Comparison of ENCODE assay signal across 8 mouse cellular contexts in genomic region chr6:32780602-32781001, GRCm38 (mm10).
DNase-seq lines count a peak whose midpoint lies in the region; ATAC-seq and TF ChIP-seq lines count a peak whose summit lies in the region.

No protein-coding gene starts in this region.

- H3K4me3 ChIP-seq in forebrain, embryonic 15.5 days: no peak overlapping the region
- H3K4me3 ChIP-seq in forebrain, embryonic 12.5 days (replicated peaks): no peak overlapping the region
- H3K4me3 ChIP-seq in cerebellum, adult 2 months (replicated peaks; ENCODE audit: insufficient read depth, low read depth, low read length): no peak overlapping the region
- H3K4me3 ChIP-seq in heart, embryonic 14.5 days (ENCODE audit: control insufficient read depth in 1 of 2, insufficient read depth in 1 of 2, low read depth in 1 of 2, low read length in 2 of 2): 0 out of 4 replicates have a peak overlapping the region, but pooled peaks of 1 of the 2 experiments have one; percentile 4
- peak overlapping the region; percentile 37 for H3K4me3 ChIP-seq in layer of hippocampus, adult 2 months

- no peaks in the 10 kb centered on the region for H3K9me3 ChIP-seq in forebrain, embryonic 15.5 days
- no peaks in the 10 kb centered on the region for H3K9me3 ChIP-seq in forebrain, embryonic 12.5 days
- no peaks in the 10 kb centered on the region for H3K9me3 ChIP-seq in heart, embryonic 14.5 days (ENCODE audit: control insufficient read depth, low read length)

- H3K27me3 ChIP-seq in forebrain, embryonic 15.5 days: no peaks in the 10 kb centered on the region
- no peaks in the 10 kb centered on the region for H3K27me3 ChIP-seq in forebrain, embryonic 12.5 days
- H3K27me3 ChIP-seq in cerebellum, adult 2 months (ENCODE audit: control insufficient read depth, insufficient read depth, low read length): no peaks in the 10 kb centered on the region
- no peaks in the 10 kb centered on the region for H3K27me3 ChIP-seq in heart, embryonic 14.5 days (ENCODE audit: control insufficient read depth, insufficient read depth, low read length)

- peak overlapping the region; percentile 25 for H3K4me2 ChIP-seq in forebrain, embryonic 15.5 days (replicated peaks)
- H3K4me2 ChIP-seq in forebrain, embryonic 12.5 days: no peak overlapping the region
- peak overlapping the region; percentile 52 for H3K4me2 ChIP-seq in heart, embryonic 14.5 days (ENCODE audit: low read length)

- no peak for TF ChIP-seq POLR2A in cerebellum, adult 2 months (IDR thresholded peaks at IDR 0.05; ENCODE audit: borderline replicate concordance, insufficient read depth, low read length)

- 24% methylated on average over 11 of the region's 11 CpGs for WGBS in forebrain, embryonic 15.5 days
- WGBS in forebrain, embryonic 12.5 days: 24% methylated on average over 11 of the region's 11 CpGs
- 4% methylated on average over 11 of the region's 11 CpGs for WGBS in cerebellum, adult 2 months
- 13% methylated on average over 11 of the region's 11 CpGs for WGBS in heart, embryonic 14.5 days

- no peaks in the 10 kb centered on the region for H3K36me3 ChIP-seq in forebrain, embryonic 15.5 days
- no peaks in the 10 kb centered on the region for H3K36me3 ChIP-seq in forebrain, embryonic 12.5 days (replicated peaks)
- no peaks in the 10 kb centered on the region for H3K36me3 ChIP-seq in heart, embryonic 14.5 days (ENCODE audit: control insufficient read depth, insufficient read depth, low read length)

- peak; percentile 47 to 50 for DNase-seq in cerebellum, adult 2 months
- DNase-seq in layer of hippocampus, adult 2 months (ENCODE audit: low spot score in 2 of 2): peak; percentile 42 to 63
- DNase-seq in gastrocnemius, postnatal 10 days: no peak
- no peak for DNase-seq in ovary, adult 18-20 months (ENCODE audit: low spot score)

- 0 out of 2 replicates have a peak overlapping the region, but pooled peaks have one; percentile 23 for H3K27ac ChIP-seq in forebrain, embryonic 15.5 days (replicated peaks)
- H3K27ac ChIP-seq in forebrain, embryonic 12.5 days: no peak overlapping the region
- H3K27ac ChIP-seq in cerebellum, adult 2 months (ENCODE audit: insufficient read depth, low read length): no peak overlapping the region
- H3K27ac ChIP-seq in heart, embryonic 14.5 days (replicated peaks in 1 of 2; ENCODE audit: control insufficient read depth in 1 of 2, insufficient read depth in 1 of 2, low read depth in 2 of 2, low read length in 2 of 2): peak overlapping the region in 1 of 2 experiments; percentile 44; a peak in 1 of 4 replicates
- peak overlapping the region; percentile 81 for H3K27ac ChIP-seq in layer of hippocampus, adult 2 months

- no peak for TF ChIP-seq CTCF in cerebellum, adult 2 months (IDR thresholded peaks at IDR 0.05; ENCODE audit: borderline replicate concordance, insufficient read depth, low read depth, low read length)
- no peak for TF ChIP-seq CTCF in layer of hippocampus, adult 2 months (conservative IDR thresholded peaks at IDR 0.05)

- H3K9ac ChIP-seq in forebrain, embryonic 15.5 days (replicated peaks): no peak overlapping the region
- no peak overlapping the region for H3K9ac ChIP-seq in forebrain, embryonic 12.5 days
- H3K9ac ChIP-seq in heart, embryonic 14.5 days (ENCODE audit: low read length): peak overlapping the region; percentile 45; the same call in 1 of the 2 replicates

- H3K4me1 ChIP-seq in forebrain, embryonic 15.5 days: peaks cover 18% of the 10 kb centered on the region
- H3K4me1 ChIP-seq in forebrain, embryonic 12.5 days: peaks cover 4% of the 10 kb centered on the region; the same call in 1 of the 2 replicates
- peaks cover 11% of the 10 kb centered on the region for H3K4me1 ChIP-seq in cerebellum, adult 2 months (ENCODE audit: control insufficient read depth, insufficient read depth, low read length)
- peaks cover 9 to 11% of the 10 kb centered on the region in 2 experiments for H3K4me1 ChIP-seq in heart, embryonic 14.5 days (ENCODE audit: control insufficient read depth in 2 of 2, insufficient read depth in 2 of 2, low read length in 2 of 2)

- ATAC-seq in forebrain, embryonic 15.5 days (replicated peaks): peak; percentile 64
- ATAC-seq in forebrain, embryonic 12.5 days (ENCODE audit: low FRiP score): no peak
- ATAC-seq in heart, embryonic 14.5 days (ENCODE audit: insufficient number of reproducible peaks, insufficient read depth, low FRiP score, low read depth): 0 out of 2 replicates have a peak, but pooled peaks have one; percentile 50
- ATAC-seq in megakaryocyte, adult 5-6 weeks (ENCODE audit: poor library complexity, severe bottlenecking): peak; percentile 83

Comparison
In these comparisons a context has a peak if more than half of its experiments do, and no peak if none do; other contexts are left out.
1. H3K27ac ChIP-seq: peak in forebrain, embryonic 15.5 days (single experiment) and layer of hippocampus, adult 2 months (single experiment); none in forebrain, embryonic 12.5 days (single experiment) and cerebellum, adult 2 months (single experiment).
2. DNase-seq: peak in cerebellum, adult 2 months (2 of 2) and layer of hippocampus, adult 2 months (2 of 2); none in gastrocnemius, postnatal 10 days (single experiment) and ovary, adult 18-20 months (single experiment).